In genomic region chr19:44734116-44734515, GRCm38 (mm10) we compare ENCODE assay signal across 12 mouse cellular contexts. TPM values are rescaled to one million over a fixed set of nuclear protein-coding genes. Genes with fewer than 3 reads are reported as not detected.
DNase-seq lines count a peak whose midpoint lies in the region; ATAC-seq and TF ChIP-seq lines count a peak whose summit lies in the region.
"Had no signal": no experiment of that assay in that cellular context is flagged by ENCODE, and none has a peak within 500 bp of the region (broad histone marks: within the 10 kb centered on the region; RNA-seq: fewer than 3 reads in every experiment).

No protein-coding gene starts in this region.

- 0 out of 2 replicates have a peak overlapping the region, but pooled peaks have one; percentile 31 for H3K9ac ChIP-seq in kidney, postnatal 0 days (ENCODE audit: low read depth, low read length)
- no peak overlapping the region for H3K9ac ChIP-seq in limb, embryonic 12.5 days (replicated peaks)
- no peak overlapping the region for H3K9ac ChIP-seq in neural tube, embryonic 14.5 days (replicated peaks; ENCODE audit: low read depth, low read length)
- H3K9ac ChIP-seq: liver, embryonic 14.5 days had no signal

- peak overlapping the region; percentile 55 for H3K4me2 ChIP-seq in kidney, postnatal 0 days (ENCODE audit: low read length)
- no peak overlapping the region for H3K4me2 ChIP-seq in limb, embryonic 12.5 days
- peak overlapping the region; percentile 42 for H3K4me2 ChIP-seq in neural tube, embryonic 14.5 days (ENCODE audit: low read depth, low read length)

- no peak for ATAC-seq in kidney, postnatal 0 days (replicated peaks; ENCODE audit: low FRiP score, low read depth)
- no peak for ATAC-seq in limb, embryonic 12.5 days (ENCODE audit: insufficient number of reproducible peaks, insufficient read depth, low FRiP score, low TSS enrichment, low read depth)
- ATAC-seq in neural tube, embryonic 14.5 days (ENCODE audit: low read depth): no peak

- peaks cover 7% of the 10 kb centered on the region; the same call in 1 of the 2 replicates for H3K4me1 ChIP-seq in kidney, postnatal 0 days (replicated peaks; ENCODE audit: insufficient read depth, low read length)
- no peaks in the 10 kb centered on the region for H3K4me1 ChIP-seq in limb, embryonic 12.5 days (replicated peaks)
- H3K4me1 ChIP-seq in neural tube, embryonic 14.5 days (ENCODE audit: control insufficient read depth, insufficient read depth, low read length): peaks cover 8% of the 10 kb centered on the region; the same call in 1 of the 2 replicates

- H3K9me3 ChIP-seq in kidney, postnatal 0 days (replicated peaks; ENCODE audit: low read length): no peaks in the 10 kb centered on the region
- no peaks in the 10 kb centered on the region for H3K9me3 ChIP-seq in limb, embryonic 12.5 days
- H3K9me3 ChIP-seq in neural tube, embryonic 14.5 days (ENCODE audit: control insufficient read depth, low read length): no peaks in the 10 kb centered on the region
- H3K9me3 ChIP-seq: G1E had no signal

- DNase-seq in embryo, embryonic 9.5 days (ENCODE audit: extremely low spot score): peak; percentile 10
- DNase-seq in embryo, embryonic 10 days (ENCODE audit: low spot score): no peak
- DNase-seq in kidney, postnatal 0 days (ENCODE audit: low spot score): peak; percentile 13
- DNase-seq in kidney, adult 18-20 months: no peak
- no peak for DNase-seq in left cerebral cortex, adult 9 months (ENCODE audit: low spot score in 2 of 2)
- DNase-seq in cerebellum, postnatal 36 days: no peak
- DNase-seq: layer of hippocampus, postnatal 36 days had no signal

- H3K36me3 ChIP-seq in kidney, postnatal 0 days (ENCODE audit: insufficient read depth, low read length): no peaks in the 10 kb centered on the region
- no peaks in the 10 kb centered on the region for H3K36me3 ChIP-seq in limb, embryonic 12.5 days
- H3K36me3 ChIP-seq in neural tube, embryonic 14.5 days (ENCODE audit: control insufficient read depth, insufficient read depth, low read length): no peaks in the 10 kb centered on the region
- H3K36me3 ChIP-seq: G1E had no signal

- H3K4me3 ChIP-seq in kidney, postnatal 0 days (replicated peaks; ENCODE audit: low read depth, low read length): peak overlapping the region; percentile 13
- peak overlapping the region; percentile 21; the same call in 1 of the 2 replicates for H3K4me3 ChIP-seq in limb, embryonic 12.5 days (replicated peaks)
- no peak overlapping the region for H3K4me3 ChIP-seq in neural tube, embryonic 14.5 days (ENCODE audit: low read depth, low read length)

- WGBS in kidney, postnatal 0 days: under 1% methylated on average over 21 of the region's 21 CpGs
- WGBS in limb, embryonic 12.5 days: 2% methylated on average over 20 of the region's 21 CpGs
- under 1% methylated on average over 20 of the region's 21 CpGs for WGBS in neural tube, embryonic 14.5 days

- no peak overlapping the region for H3K27ac ChIP-seq in kidney, postnatal 0 days
- H3K27ac ChIP-seq in limb, embryonic 12.5 days: no peak overlapping the region
- no peak overlapping the region for H3K27ac ChIP-seq in neural tube, embryonic 14.5 days (ENCODE audit: low read depth, low read length)
- H3K27ac ChIP-seq: liver, embryonic 14.5 days had no signal

- H3K27me3 ChIP-seq in kidney, postnatal 0 days (ENCODE audit: insufficient read depth, low read length): peaks cover 10% of the 10 kb centered on the region
- peaks cover 94% of the 10 kb centered on the region for H3K27me3 ChIP-seq in limb, embryonic 12.5 days
- H3K27me3 ChIP-seq in neural tube, embryonic 14.5 days (ENCODE audit: control insufficient read depth, insufficient read depth, low read length): peaks cover 47% of the 10 kb centered on the region

- no peak for TF ChIP-seq CTCF in kidney, postnatal 0 days (IDR thresholded peaks at IDR 0.05; ENCODE audit: low read depth)

RNA-seq across cellular contexts. Expression of gene Pax2, which starts 21.7 kb away (rescaled TPM):
- 27.4 and 29.6 TPM in 2 replicates for polyA plus RNA-seq in kidney, postnatal 0 days (2015; fragmentation: Nextera tagmentation; extraction: Ambion mirVana)
- polyA plus RNA-seq in limb, embryonic 12.5 days (2016; fragmentation: Nextera tagmentation; extraction: Ambion mirVana): not detected in 2 replicates
- polyA plus RNA-seq in neural tube, embryonic 14.5 days (2014; fragmentation: Nextera tagmentation; extraction: Ambion mirVana): 23.8 and 27.0 TPM in 2 replicates
- polyA plus RNA-seq: G1E; liver, embryonic 14.5 days; small intestine, adult 2 months had no signal

Comparison
In these comparisons a context has a peak if more than half of its experiments do, and no peak if none do; other contexts are left out.
1. DNase-seq: peak in embryo, embryonic 9.5 days (single experiment) and kidney, postnatal 0 days (single experiment); none in embryo, embryonic 10 days (single experiment), kidney, adult 18-20 months (single experiment), left cerebral cortex, adult 9 months (0 of 2) and cerebellum, postnatal 36 days (0 of 2).
2. RNA of gene Pax2, which starts 21.7 kb away (polyA plus RNA-seq): 27.4 to 29.6 TPM in kidney, postnatal 0 days and 23.8 to 27.0 TPM in neural tube, embryonic 14.5 days; not detected in limb, embryonic 12.5 days; every median in the first group is over 10 times any median in the second.